Mouse (Mus musculus): ENCODE data around the gene Usp31.

DNA sequence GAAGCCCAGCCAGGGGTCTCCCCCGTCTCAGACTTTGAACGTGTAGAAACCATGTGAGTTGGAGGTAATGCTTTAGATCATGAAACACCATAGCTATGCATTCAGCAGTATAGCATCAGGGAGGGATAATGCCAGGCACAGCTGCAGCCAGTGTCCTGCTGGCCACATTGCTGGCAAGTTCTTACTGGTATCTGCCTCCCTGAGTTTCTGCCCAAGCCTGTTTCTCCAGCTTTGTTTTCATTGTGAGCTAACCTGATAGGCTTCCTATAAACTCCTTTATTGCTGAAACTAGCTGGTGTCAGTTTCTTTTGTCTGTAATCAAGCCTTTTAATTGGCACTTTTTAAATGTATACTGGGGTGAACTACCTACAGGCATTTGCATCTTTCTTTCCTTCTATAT, 4.1 kb upstream of the Usp31 start:
- TF ChIP-seq CTCF (IDR thresholded peaks at IDR 0.05; ENCODE audit: extremely low read depth, insufficient read length, insufficient replicate concordance, low read depth, low read length) (no peak), POLR2A (IDR thresholded peaks at IDR 0.05; ENCODE audit: low read depth, low read length) (no peak)
